Mouse (Mus musculus): ENCODE results near the gene Khnyn.

Gene Khnyn

GRCm38 (mm10) chr14:55884713-55885113, at the start of gene Khnyn:
Gene Khnyn, plus strand, starts transcription at chr14:55884947.
- DNase-seq (ENCODE audit: low read depth, low spot score) = peak; percentile 83

DNA sequence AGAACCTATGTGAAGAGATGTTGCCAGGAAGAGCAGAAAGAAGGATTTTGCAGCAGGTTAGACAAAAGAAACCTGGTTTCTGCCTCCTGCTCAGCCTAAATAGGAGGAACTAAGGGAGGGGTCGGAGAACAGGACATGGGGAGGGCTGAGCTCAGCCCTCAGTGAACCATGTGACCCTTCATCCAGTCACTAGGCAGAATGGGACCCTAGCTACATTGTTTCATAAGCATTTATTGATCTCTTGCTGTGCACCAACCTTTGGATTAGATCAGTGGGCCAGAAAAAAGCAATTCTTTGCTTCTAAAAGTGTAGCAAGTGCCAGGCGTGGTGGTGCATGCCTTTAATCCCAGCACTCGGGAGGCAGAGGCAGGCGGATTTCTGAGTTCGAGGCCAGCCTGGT, 46.4 kb upstream of the Khnyn start:
- DNase-seq (ENCODE audit: low read depth, low spot score) = no peak

DNA sequence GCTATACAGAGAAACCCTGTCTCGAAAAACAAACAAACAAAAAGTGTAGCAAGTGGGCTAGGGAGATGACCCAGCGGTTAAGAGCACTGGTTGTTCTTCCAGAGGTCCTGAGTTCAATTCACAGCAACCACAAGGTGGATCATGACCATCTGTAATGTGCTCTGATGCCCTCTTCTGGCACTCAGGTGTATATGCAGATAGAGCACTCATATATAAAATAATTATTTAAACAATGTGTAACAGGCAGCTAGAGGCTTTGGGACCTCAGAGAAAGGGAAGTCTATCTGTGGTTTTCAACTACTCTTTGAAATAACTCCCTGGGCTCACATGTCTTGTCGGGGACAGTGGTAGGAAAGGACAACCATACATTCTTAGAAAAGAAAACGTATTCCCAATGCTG, 46.0 kb upstream of the Khnyn start:
- no peak for DNase-seq (ENCODE audit: low read depth, low spot score)

DNA sequence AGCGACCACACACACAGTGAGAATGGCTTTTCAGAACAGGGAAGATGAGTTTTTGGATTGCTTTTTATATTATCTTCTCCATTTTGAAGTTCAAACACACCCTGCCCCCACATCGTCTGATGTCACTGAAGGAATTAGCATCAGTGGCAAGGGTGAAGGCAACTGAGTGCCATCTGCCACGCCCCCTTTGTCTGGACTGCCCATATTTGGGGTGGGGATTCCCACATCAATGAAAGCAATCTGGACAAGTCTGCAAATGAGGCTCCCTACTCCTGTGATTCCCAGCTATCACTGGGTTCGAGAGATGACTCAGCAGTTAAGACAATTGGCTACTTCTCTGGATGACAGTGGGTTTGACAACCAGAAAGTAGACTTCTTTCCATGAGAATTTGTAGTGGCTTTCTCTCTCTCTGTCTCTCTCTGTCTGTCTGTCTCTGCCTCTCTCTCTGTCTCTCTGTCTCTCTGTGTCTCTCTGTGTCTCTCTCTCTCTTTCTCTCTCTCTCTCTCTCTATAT, 43.8 kb upstream of the Khnyn start:
- no peak for DNase-seq (ENCODE audit: low read depth, low spot score)

DNA sequence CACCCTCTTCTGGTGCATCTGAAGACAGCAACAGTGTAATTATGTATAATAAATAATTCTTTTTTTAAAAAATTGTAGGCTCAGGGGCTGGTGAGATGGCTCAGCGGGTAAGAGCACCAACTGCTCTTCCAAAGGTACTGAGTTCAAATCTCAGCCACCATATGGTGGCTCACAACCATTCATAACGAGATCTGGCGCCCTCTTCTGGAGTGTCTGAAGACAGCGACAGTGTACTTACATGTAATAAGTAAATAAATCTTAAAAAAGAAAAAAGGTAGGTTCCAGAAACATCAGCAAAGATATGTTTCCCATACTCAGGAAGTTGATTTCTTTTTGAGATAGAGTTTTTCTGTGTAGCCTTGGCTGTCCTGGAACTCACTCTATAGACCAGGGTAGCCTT, 42.0 kb upstream of the Khnyn start:
- no peak for DNase-seq (ENCODE audit: low read depth, low spot score)

GRCm38 (mm10) chr14:55845506-55846294, 39.0 kb upstream of the Khnyn start:
- DNase-seq (ENCODE audit: low read depth, low spot score) = no peak

GRCm38 (mm10) chr14:55850885-55851284, 33.9 kb upstream of the Khnyn start:
- no peak for DNase-seq (ENCODE audit: low read depth, low spot score)

- DNase-seq (ENCODE audit: low read depth, low spot score) = peak; percentile 64
Observed at GRCm38 (mm10) chr14:55852646-55853551, 31.8 kb upstream of the Khnyn start.

DNA sequence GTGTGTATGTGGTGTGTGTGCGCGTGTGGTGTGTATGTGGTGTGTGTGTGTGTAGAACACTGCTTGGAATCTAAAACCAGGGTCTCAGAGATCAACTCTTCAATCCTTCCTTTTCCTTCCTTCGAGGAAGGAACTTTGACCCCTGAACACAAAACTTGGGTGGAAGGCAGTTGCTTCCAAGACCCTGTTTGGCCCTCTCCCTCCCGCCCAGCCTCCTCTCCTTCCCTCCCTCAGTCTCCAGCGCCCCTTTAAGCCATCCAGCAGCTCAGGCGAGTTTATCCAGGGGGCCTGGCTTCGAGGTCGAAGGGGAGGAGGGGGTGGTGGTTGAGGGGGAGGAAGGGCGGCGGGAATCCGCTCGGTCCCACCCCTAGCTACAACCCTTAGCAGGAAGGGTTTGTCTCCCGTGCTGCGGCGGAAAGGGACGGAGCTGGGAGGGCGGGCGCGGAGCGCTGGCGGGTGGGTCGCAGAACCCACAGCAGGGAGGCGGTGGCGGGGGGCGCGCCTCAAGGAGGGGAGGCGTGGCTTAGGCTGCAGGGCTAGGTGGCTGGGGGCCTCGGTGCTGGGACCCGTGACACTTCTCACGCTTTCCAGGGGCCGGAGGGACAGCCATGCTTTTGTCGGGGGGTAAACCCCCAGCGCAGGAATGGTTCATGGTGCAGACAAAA, 31.0 kb upstream of the Khnyn start, which contains the start of gene Nynrin:
TSS of gene Nynrin (plus strand) at position 390 of the 665 bp plus-strand sequence.
- peak; percentile 80 for DNase-seq (ENCODE audit: low read depth, low spot score)

GRCm38 (mm10) chr14:55854406-55855100, 30.2 kb upstream of the Khnyn start:
- DNase-seq (ENCODE audit: low read depth, low spot score) = no peak

GRCm38 (mm10) chr14:55855101-55855561, 29.6 kb upstream of the Khnyn start:
- DNase-seq (ENCODE audit: low read depth, low spot score) = no peak

- DNase-seq (ENCODE audit: low read depth, low spot score) = no peak
Observed at GRCm38 (mm10) chr14:55857588-55857987, 27.2 kb upstream of the Khnyn start.

DNA sequence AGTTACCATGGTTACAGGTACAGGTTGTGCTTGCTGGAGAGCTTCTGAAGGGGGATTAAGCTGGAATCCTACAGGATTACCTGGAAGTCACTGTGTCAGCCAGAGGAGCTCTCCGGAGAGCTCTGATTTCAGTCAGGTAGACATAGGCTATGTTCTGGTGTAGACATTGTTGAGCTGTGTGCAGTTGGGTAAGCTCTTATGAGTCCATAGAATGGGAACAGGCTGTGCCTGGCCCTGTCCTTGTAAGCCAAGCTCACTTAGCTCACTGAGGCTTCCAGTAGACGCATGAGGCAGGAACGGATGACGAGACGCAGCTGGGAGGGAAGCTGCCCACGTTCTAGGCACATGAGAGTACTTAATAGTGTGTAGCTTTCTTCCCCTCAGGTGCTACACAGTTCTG, 22.6 kb upstream of the Khnyn start:
- DNase-seq (ENCODE audit: low read depth, low spot score) = no peak

DNA sequence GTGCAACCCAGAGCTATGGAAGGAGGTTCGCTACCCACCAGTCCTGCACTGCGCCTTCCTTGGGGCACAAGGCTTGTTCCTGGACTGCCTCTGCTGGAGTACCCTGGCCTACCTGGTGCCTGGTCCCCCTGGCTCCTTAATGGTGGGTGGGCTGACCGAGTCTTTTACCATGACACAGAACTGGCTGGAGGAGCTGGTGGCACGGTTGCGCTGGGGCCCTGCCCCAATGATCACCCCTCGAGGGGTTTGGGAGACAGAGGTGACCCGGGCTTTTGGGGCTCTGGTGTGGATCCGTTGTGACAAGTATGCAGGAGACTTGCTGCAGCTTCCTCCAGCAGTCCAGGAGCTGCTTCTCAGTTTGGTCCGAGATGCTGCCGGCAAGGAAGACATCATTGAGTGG, 21.8 kb upstream of the Khnyn start:
- no peak for DNase-seq (ENCODE audit: low read depth, low spot score)

DNA sequence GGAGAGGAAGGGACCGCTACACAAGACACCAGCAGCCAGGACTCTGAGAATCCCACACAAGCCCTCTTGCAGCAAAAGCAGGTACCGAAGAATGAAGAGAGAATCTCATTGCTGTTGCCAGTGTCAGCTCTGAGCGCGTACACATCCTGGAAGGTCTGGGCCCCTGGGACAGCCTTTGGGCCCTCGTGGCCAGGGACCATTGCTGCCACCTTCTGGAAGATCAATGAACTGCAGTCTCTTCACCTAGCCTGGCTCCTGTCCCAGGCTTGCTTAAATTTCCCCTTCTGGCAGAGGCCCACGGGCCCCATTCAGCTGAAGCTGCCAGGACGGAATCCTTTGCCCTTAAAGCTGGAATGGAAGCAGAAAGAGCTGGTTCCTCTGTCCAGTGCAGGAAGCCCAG, 21.0 kb upstream of the Khnyn start:
- peak; percentile 67 for DNase-seq (ENCODE audit: low read depth, low spot score)

DNA sequence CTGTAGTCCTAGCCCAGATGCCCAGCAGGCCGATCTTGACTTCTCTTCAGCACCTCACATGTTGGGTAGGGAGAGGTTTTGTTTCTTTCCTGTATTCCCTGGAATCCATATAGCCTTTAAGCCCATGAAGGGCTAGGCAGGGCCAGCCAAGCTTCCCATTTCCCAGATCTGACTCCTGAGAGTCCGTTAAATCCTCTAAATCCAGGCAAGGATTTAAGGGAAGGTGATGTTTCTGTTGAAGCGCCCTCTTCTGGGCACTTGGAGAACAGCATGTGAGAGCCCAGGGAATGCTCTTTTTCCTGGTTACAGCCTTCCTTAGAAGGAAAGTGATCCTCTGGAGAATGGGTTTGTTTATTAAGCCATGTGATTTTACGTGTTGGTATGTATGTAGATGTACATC, 17.8 kb upstream of the Khnyn start:
- peak; percentile 60 for DNase-seq (ENCODE audit: low read depth, low spot score)

DNA sequence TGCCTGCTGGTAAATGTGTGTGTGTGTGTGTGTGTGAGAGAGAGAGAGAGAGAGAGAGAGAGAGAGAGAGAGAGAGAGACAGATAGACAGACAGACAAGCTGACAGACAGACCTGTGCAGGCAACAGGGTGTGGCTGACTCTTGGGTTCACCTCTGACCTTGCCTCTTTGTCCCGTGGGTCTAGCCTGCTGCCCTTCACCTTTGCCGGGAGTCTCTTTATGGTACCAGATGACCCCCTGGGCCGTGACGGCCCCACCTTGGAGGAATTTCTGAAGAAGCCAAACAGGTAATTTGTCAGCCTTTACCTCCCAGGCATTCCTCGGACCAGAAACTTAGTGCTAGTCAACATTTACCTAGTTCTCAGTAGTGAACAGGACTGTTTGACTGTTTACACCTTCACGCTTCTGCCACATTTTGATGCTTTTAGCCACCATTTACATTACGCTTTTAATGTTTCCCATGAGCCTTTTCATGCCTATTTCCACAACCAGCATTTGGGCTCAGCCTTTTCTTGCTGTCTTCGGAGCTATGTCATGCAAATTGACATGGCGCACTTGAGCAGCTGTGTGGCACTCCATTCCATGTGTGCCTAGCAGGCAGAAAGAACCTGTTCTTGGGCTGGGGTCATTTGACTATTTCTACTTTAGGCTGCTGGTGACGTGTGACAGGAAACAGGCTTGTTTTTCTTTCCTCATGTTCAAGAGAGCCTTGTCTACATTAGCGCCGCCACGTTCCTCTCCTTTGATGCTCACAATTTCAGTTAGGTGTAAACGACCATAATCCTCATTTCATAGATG, 16.3 kb upstream of the Khnyn start:
- no peak for DNase-seq (ENCODE audit: low read depth, low spot score)

- no peak for DNase-seq (ENCODE audit: low read depth, low spot score)
Observed at GRCm38 (mm10) chr14:55869538-55869937, 15.2 kb upstream of the Khnyn start.

DNA sequence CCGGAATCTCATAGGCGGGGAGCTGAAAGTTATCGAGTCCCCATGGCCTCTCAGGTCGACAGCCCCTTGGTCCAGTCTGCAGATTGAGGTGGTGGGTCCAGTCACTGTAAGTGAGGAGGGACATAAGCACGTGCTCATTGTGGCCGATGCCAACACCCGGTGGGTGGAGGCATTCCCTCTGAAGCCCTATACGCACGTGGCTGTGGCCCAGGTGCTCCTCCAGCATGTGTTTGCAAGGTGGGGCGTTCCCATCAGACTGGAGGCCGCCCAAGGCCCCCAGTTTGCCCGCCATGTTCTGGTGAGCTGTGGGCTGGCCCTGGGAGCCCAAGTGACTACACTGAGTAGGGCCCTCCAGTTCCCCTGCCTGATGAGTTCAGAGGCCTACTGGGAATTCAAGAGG, 12.7 kb upstream of the Khnyn start:
- DNase-seq (ENCODE audit: low read depth, low spot score) = no peak

GRCm38 (mm10) chr14:55872551-55872950, 12.2 kb upstream of the Khnyn start:
- no peak for DNase-seq (ENCODE audit: low read depth, low spot score)

Measured in embryo, embryonic 11.5 days (tissue).